Comparison of ENCODE assay signal across 10 mouse cellular contexts in genomic region chr1:172016660-172017516, GRCm38 (mm10). TPM values are rescaled to one million over a fixed set of nuclear protein-coding genes. Genes with fewer than 3 reads are reported as not detected.
A peak's percentile ranks its signal among the peaks of the same experiment; 100 is the strongest.
DNase-seq lines count a peak whose midpoint lies in the region; ATAC-seq and TF ChIP-seq lines count a peak whose summit lies in the region.
"Had no signal": no experiment of that assay in that cellular context is flagged by ENCODE, and none has a peak within 500 bp of the region (broad histone marks: within the 10 kb centered on the region; RNA-seq: fewer than 3 reads in every experiment).

No protein-coding gene starts in this region.

- DNase-seq in thymus, adult 2 months = no peak
- no peak for DNase-seq in thymus, postnatal 10 days (ENCODE audit: low spot score in 2 of 2)
- peak; percentile 60 for DNase-seq in forebrain, postnatal 0 days
- peak; percentile 16 for DNase-seq in yolk sac, embryonic 10.5 days (ENCODE audit: low spot score)
- DNase-seq: kidney, adult 11 months had no signal

- no peak overlapping the region for H3K4me3 ChIP-seq in thymus, adult 2 months (ENCODE audit: control insufficient read depth, insufficient read depth, low read length)
- no peak overlapping the region for H3K4me3 ChIP-seq in forebrain, postnatal 0 days (ENCODE audit: low read depth, low read length)
- H3K4me3 ChIP-seq in midbrain, embryonic 12.5 days = peak overlapping the region; percentile 24
- H3K4me3 ChIP-seq in intestine, embryonic 15.5 days (replicated peaks) = no peak overlapping the region

- ATAC-seq in forebrain, postnatal 0 days = peak; percentile 70
- ATAC-seq in midbrain, embryonic 12.5 days (ENCODE audit: low FRiP score, low read depth) = peak; percentile 88
- ATAC-seq in frontal cortex, adult (ENCODE audit: low TSS enrichment) = no peak
- no peak for ATAC-seq in intestine, embryonic 15.5 days
- no peak for ATAC-seq in monocyte, adult 5-6 weeks (replicated peaks; ENCODE audit: insufficient number of reproducible peaks, low FRiP score, low TSS enrichment, poor library complexity, severe bottlenecking)

- H3K9ac ChIP-seq in forebrain, postnatal 0 days = 0 out of 2 replicates have a peak overlapping the region, but pooled peaks have one; percentile 14
- peak overlapping the region; percentile 59 for H3K9ac ChIP-seq in midbrain, embryonic 12.5 days (replicated peaks)
- no peak overlapping the region for H3K9ac ChIP-seq in intestine, embryonic 15.5 days
- H3K9ac ChIP-seq: liver, embryonic 14.5 days had no signal

- no peaks in the 10 kb centered on the region for H3K9me3 ChIP-seq in forebrain, postnatal 0 days (ENCODE audit: low read length)
- no peaks in the 10 kb centered on the region for H3K9me3 ChIP-seq in midbrain, embryonic 12.5 days
- H3K9me3 ChIP-seq in intestine, embryonic 15.5 days = no peaks in the 10 kb centered on the region

- no peaks in the 10 kb centered on the region for H3K36me3 ChIP-seq in thymus, adult 2 months (ENCODE audit: control insufficient read depth, insufficient read depth, low read length)
- peaks cover 9% of the 10 kb centered on the region for H3K36me3 ChIP-seq in forebrain, postnatal 0 days (ENCODE audit: insufficient read depth)
- peaks cover 25% of the 10 kb centered on the region for H3K36me3 ChIP-seq in midbrain, embryonic 12.5 days
- H3K36me3 ChIP-seq in intestine, embryonic 15.5 days = peaks cover 3% of the 10 kb centered on the region; the same call in 1 of the 2 replicates

- peak overlapping the region; percentile 50; the same call in 1 of the 2 replicates for H3K27ac ChIP-seq in thymus, adult 2 months (ENCODE audit: control insufficient read depth, insufficient read depth, low read length)
- H3K27ac ChIP-seq in forebrain, postnatal 0 days (ENCODE audit: low read depth, low read length) = peak overlapping the region; percentile 64
- H3K27ac ChIP-seq in midbrain, embryonic 12.5 days (replicated peaks) = peak overlapping the region; percentile 99
- H3K27ac ChIP-seq in intestine, embryonic 15.5 days = no peak overlapping the region
- H3K27ac ChIP-seq: liver, embryonic 14.5 days had no signal

- no peak for TF ChIP-seq CTCF in thymus, adult 2 months (IDR thresholded peaks at IDR 0.05; ENCODE audit: borderline replicate concordance, control insufficient read depth, extremely low read depth, insufficient read depth, low read length, poor library complexity)
- TF ChIP-seq CTCF in forebrain, postnatal 0 days (IDR thresholded peaks at IDR 0.05; ENCODE audit: low read depth) = no peak

- no peaks in the 10 kb centered on the region for H3K27me3 ChIP-seq in thymus, adult 2 months (ENCODE audit: control insufficient read depth, insufficient read depth, low read length)
- H3K27me3 ChIP-seq in forebrain, postnatal 0 days (ENCODE audit: insufficient read depth, low read length) = no peaks in the 10 kb centered on the region
- no peaks in the 10 kb centered on the region for H3K27me3 ChIP-seq in midbrain, embryonic 12.5 days
- H3K27me3 ChIP-seq in intestine, embryonic 15.5 days (replicated peaks) = no peaks in the 10 kb centered on the region

- H3K4me2 ChIP-seq in forebrain, postnatal 0 days (ENCODE audit: low read depth) = 0 out of 2 replicates have a peak overlapping the region, but pooled peaks have one; percentile 5
- peak overlapping the region; percentile 54 for H3K4me2 ChIP-seq in midbrain, embryonic 12.5 days (replicated peaks)
- no peak overlapping the region for H3K4me2 ChIP-seq in intestine, embryonic 15.5 days (replicated peaks)

- peaks cover 65% of the 10 kb centered on the region for H3K4me1 ChIP-seq in thymus, adult 2 months (replicated peaks; ENCODE audit: control insufficient read depth, insufficient read depth, low read length)
- peaks cover 41% of the 10 kb centered on the region for H3K4me1 ChIP-seq in forebrain, postnatal 0 days (ENCODE audit: insufficient read depth)
- H3K4me1 ChIP-seq in midbrain, embryonic 12.5 days = peaks cover 94% of the 10 kb centered on the region
- peaks cover 32% of the 10 kb centered on the region for H3K4me1 ChIP-seq in intestine, embryonic 15.5 days (replicated peaks)

- WGBS in thymus, adult 2 months = 88% methylated on average over 6 of the region's 6 CpGs
- 7% methylated on average over 6 of the region's 6 CpGs for WGBS in forebrain, postnatal 0 days
- WGBS in midbrain, embryonic 12.5 days = 4% methylated on average over 6 of the region's 6 CpGs
- 43% methylated on average over 6 of the region's 6 CpGs for WGBS in intestine, embryonic 15.5 days

- TF ChIP-seq POLR2A in thymus, adult 2 months (IDR thresholded peaks at IDR 0.05; ENCODE audit: control insufficient read depth, extremely low read depth, insufficient read depth, low read length, poor library complexity) = no peak

RNA-seq across cellular contexts. Expression of gene Vangl2, which starts 11.4 kb away (rescaled TPM):
- 20.5 and 27.3 TPM in 2 replicates for polyA plus RNA-seq in thymus, adult 2 months (2012; rRNA removed)
- 47.2 and 63.4 TPM in 2 replicates for total RNA-seq in forebrain, postnatal 0 days (2014; rRNA removed)
- polyA plus RNA-seq in forebrain, postnatal 0 days (2015; fragmentation: Nextera tagmentation; extraction: Ambion mirVana) = 35.3 and 37.3 TPM in 2 replicates
- polyA plus RNA-seq in midbrain, embryonic 12.5 days (2016; fragmentation: Nextera tagmentation; extraction: Ambion mirVana) = 56.9 and 60.9 TPM in 2 replicates
- polyA plus RNA-seq in intestine, embryonic 15.5 days (2015; fragmentation: Nextera tagmentation; extraction: Ambion mirVana) = 8.9 and 10.1 TPM in 2 replicates
- total RNA-seq in monocyte, adult 5-6 weeks (2017) = 0.67 to 2.7 TPM (median 1.2 TPM) in 3 replicates

RNA-seq across cellular contexts. Expression of gene Nhlh1, which starts 40.5 kb away (rescaled TPM):
- 0.14 and 0.18 TPM in 2 replicates for polyA plus RNA-seq in thymus, adult 2 months (2012; rRNA removed)
- total RNA-seq in forebrain, postnatal 0 days (2014; rRNA removed) = 0.95 and 1.0 TPM in 2 replicates
- 0.20 and 0.47 TPM in 2 replicates for polyA plus RNA-seq in forebrain, postnatal 0 days (2015; fragmentation: Nextera tagmentation; extraction: Ambion mirVana)
- polyA plus RNA-seq in midbrain, embryonic 12.5 days (2016; fragmentation: Nextera tagmentation; extraction: Ambion mirVana) = 11.1 and 11.5 TPM in 2 replicates
- polyA plus RNA-seq in intestine, embryonic 15.5 days (2015; fragmentation: Nextera tagmentation; extraction: Ambion mirVana) = 0.06 and 0.09 TPM in 2 replicates
- not detected in 3 replicates for total RNA-seq in monocyte, adult 5-6 weeks (2017)
- polyA plus RNA-seq: liver, embryonic 14.5 days had no signal

Comparison
In these comparisons a context has a peak if more than half of its experiments do, and no peak if none do; other contexts are left out.
1. DNase-seq: peak in forebrain, postnatal 0 days (single experiment) and yolk sac, embryonic 10.5 days (single experiment); none in thymus, adult 2 months (single experiment) and thymus, postnatal 10 days (0 of 2).
2. ATAC-seq: peak in forebrain, postnatal 0 days (single experiment) and midbrain, embryonic 12.5 days (single experiment); none in frontal cortex, adult (single experiment), intestine, embryonic 15.5 days (single experiment) and monocyte, adult 5-6 weeks (single experiment).